Mouse (Mus musculus): Measurements from ENCODE around the gene Pik3r6. TPM values are rescaled to one million over a fixed set of nuclear protein-coding genes. Genes with fewer than 3 reads are reported as not detected.
A peak's percentile ranks its signal among the peaks of the same experiment; 100 is the strongest.

The Pik3r6 gene
- polyA plus RNA-seq (2015; fragmentation: Nextera tagmentation; extraction: Ambion mirVana) = 1.0 and 1.4 TPM in 2 replicates

DNA sequence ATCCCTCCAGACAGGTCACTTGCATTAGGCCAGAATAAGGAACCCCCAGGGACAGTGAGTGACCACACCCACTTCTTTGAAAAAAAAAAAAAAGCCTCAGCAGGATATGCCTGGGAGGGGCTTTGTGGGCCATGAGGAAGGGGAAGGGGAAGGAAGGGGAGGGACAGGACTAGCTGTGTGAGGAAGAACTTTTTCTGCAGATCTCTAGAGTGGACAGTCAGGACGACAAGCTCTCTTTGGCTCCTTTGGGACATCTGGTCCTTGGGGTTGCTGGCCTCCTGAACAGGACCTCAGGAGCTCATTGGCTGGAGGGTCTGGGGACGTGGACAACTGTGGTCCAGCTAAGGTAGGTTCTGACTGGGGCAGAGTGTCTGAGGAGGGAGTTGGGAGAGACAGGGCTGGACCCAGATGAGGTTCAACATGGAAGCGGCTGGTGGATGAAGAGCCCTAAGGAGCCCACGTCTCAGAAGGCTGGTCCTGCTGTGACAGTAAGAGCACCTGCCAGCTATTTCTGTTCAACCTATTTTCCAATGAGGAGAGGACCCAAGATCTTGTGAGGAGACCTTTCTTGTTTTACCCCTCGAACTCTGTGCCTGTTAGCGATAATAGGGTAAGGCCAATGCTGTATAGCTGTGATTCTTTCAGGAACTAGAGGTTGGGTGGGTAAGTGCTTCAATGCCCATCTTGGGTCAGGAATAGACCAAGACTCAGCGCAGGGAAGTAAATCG, at the start of gene Pik3r6:
Gene Pik3r6, plus strand, starts transcription at position 118 of the 728 bp plus-strand sequence.
- H3K9ac ChIP-seq (ENCODE audit: low read depth, low read length) = no peak within 1 kb of the TSS
- ATAC-seq = no peak
- 83% methylated on average over 8 of the region's 8 CpGs for WGBS
- TF ChIP-seq CTCF (IDR thresholded peaks at IDR 0.05; ENCODE audit: low read depth) = no peak
- H3K36me3 ChIP-seq (ENCODE audit: control insufficient read depth, insufficient read depth) = no peaks in the 10 kb centered on the region
- H3K9me3 ChIP-seq (ENCODE audit: control insufficient read depth) = no peaks in the 10 kb centered on the region
- no peaks in the 10 kb centered on the region for H3K27me3 ChIP-seq (replicated peaks; ENCODE audit: control insufficient read depth, insufficient read depth, low read length)
- no peaks in the 10 kb centered on the region for H3K4me1 ChIP-seq (replicated peaks; ENCODE audit: control insufficient read depth, insufficient read depth, low read length)
- 0 out of 2 replicates have a peak within 1 kb of the TSS, but pooled peaks have one; percentile 5 for H3K4me3 ChIP-seq (ENCODE audit: low read depth, low read length)
- H3K4me2 ChIP-seq (replicated peaks; ENCODE audit: low read depth) = peak within 1 kb of the TSS; percentile 46
- no peak within 1 kb of the TSS for H3K27ac ChIP-seq (ENCODE audit: low read depth, low read length)

DNA sequence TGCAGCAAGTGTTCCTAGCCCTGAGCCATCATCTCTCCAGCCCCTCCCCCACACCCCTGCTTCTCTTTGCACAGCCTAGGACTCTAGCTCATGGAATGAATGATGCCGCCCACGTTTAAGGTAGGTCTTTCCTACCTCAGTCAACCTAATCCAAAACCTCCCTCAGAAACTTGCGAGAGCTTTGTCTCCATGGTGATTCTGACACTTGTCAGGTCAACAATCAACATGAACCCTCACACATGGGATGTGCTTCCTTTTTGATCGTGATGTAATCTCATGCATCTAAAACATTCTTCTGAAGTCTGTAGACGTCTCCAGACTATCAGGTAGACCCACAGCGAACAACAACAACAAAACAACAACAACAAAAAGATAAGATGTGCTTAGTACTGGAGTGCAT, 49.5 kb upstream of the Pik3r6 start:
- no peak overlapping the region for H3K27ac ChIP-seq (ENCODE audit: low read depth, low read length)
- H3K4me2 ChIP-seq (replicated peaks; ENCODE audit: low read depth) = no peak overlapping the region
- no peak for ATAC-seq
- H3K4me3 ChIP-seq (ENCODE audit: low read depth, low read length) = no peak overlapping the region
- H3K36me3 ChIP-seq (ENCODE audit: control insufficient read depth, insufficient read depth) = no peaks in the 10 kb centered on the region
- TF ChIP-seq CTCF (IDR thresholded peaks at IDR 0.05; ENCODE audit: low read depth) = no peak
- no peaks in the 10 kb centered on the region for H3K27me3 ChIP-seq (replicated peaks; ENCODE audit: control insufficient read depth, insufficient read depth, low read length)
- 58% methylated on average over 6 of the region's 6 CpGs for WGBS
- no peak overlapping the region for H3K9ac ChIP-seq (ENCODE audit: low read depth, low read length)
- H3K4me1 ChIP-seq (replicated peaks; ENCODE audit: control insufficient read depth, insufficient read depth, low read length) = no peaks in the 10 kb centered on the region
- H3K9me3 ChIP-seq (ENCODE audit: control insufficient read depth) = no peaks in the 10 kb centered on the region

DNA sequence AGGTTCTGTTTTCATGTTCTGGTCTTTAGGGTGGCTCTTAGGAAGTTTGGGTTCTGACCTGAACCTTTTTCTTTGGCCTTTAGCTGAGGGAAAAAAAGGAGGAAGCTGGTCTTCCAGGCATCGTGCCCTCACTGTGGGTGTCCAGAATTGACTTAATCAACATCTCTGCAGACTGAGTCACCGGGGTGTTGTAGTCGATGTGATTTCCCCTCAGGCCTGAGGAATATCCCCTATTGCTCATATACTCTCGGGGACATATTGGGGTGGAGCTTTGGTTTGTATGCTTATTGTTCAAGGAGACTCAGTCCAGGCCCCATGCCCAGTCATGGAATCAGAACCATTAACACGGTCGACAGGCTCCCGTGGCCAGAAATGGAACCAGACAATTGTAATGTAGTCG, 44.7 kb upstream of the Pik3r6 start:
- Histone ChIP-seq H3K27ac (ENCODE audit: low read depth, low read length) (no peak overlapping the region), H3K9me3 (ENCODE audit: control insufficient read depth) (no peaks in the 10 kb centered on the region), H3K9ac (ENCODE audit: low read depth, low read length) (no peak overlapping the region), H3K4me2 (replicated peaks; ENCODE audit: low read depth) (no peak overlapping the region), H3K4me3 (ENCODE audit: low read depth, low read length) (no peak overlapping the region), H3K36me3 (ENCODE audit: control insufficient read depth, insufficient read depth) (no peaks in the 10 kb centered on the region), H3K27me3 (replicated peaks; ENCODE audit: control insufficient read depth, insufficient read depth, low read length) (no peaks in the 10 kb centered on the region), H3K4me1 (replicated peaks; ENCODE audit: control insufficient read depth, insufficient read depth, low read length) (no peaks in the 10 kb centered on the region)
- ATAC-seq = no peak
- WGBS = 77% methylated on average over 8 of the region's 8 CpGs
- no peak for TF ChIP-seq CTCF (IDR thresholded peaks at IDR 0.05; ENCODE audit: low read depth)

DNA sequence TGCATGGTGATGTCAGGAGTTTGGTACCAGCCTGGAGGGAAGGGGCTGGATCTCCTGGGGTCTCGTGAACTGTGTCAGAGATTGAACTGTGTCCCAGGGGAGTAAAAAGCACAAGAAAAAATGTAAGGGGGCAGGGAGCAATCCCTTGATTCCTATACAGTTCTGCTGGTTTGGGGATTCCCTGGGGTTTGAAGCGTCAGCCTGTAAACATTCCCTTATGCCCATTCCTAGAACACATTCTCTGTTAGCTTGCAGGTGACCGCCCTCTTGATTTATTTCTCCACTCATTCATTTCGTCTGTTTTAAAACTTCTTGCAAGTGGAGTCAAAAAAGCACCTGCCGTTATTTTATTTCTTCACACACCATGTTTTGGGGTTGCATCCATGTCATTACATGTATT, 43.8 kb upstream of the Pik3r6 start:
- TF ChIP-seq CTCF (IDR thresholded peaks at IDR 0.05; ENCODE audit: low read depth) = no peak
- Histone ChIP-seq H3K4me2 (replicated peaks; ENCODE audit: low read depth) (no peak overlapping the region), H3K27me3 (replicated peaks; ENCODE audit: control insufficient read depth, insufficient read depth, low read length) (no peaks in the 10 kb centered on the region), H3K9ac (ENCODE audit: low read depth, low read length) (no peak overlapping the region), H3K27ac (ENCODE audit: low read depth, low read length) (no peak overlapping the region), H3K36me3 (ENCODE audit: control insufficient read depth, insufficient read depth) (no peaks in the 10 kb centered on the region), H3K4me1 (replicated peaks; ENCODE audit: control insufficient read depth, insufficient read depth, low read length) (no peaks in the 10 kb centered on the region), H3K4me3 (ENCODE audit: low read depth, low read length) (no peak overlapping the region), H3K9me3 (ENCODE audit: control insufficient read depth) (no peaks in the 10 kb centered on the region)
- 84% methylated on average over 5 of the region's 5 CpGs for WGBS
- no peak for ATAC-seq

DNA sequence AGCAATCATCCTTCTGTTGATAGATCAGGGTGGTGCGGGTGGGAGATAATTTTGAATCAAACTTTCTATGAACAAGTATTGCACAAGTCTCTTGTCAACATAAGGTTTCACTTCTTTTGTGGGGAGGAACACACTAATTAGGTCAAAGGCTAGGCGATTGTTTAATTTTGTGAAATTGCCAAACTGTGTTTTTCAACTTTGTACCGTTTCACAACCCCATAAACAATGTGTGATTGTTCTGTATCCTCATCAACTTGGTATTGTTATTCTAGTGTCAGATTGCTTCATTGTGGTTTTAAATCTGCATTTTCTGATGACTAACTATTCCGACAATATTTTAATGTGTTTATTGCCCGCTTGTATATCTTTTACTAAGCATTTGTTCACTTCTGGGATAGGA, 43.3 kb upstream of the Pik3r6 start:
- no peaks in the 10 kb centered on the region for H3K36me3 ChIP-seq (ENCODE audit: control insufficient read depth, insufficient read depth)
- H3K4me1 ChIP-seq (replicated peaks; ENCODE audit: control insufficient read depth, insufficient read depth, low read length) = no peaks in the 10 kb centered on the region
- no peak overlapping the region for H3K4me3 ChIP-seq (ENCODE audit: low read depth, low read length)
- no peak for TF ChIP-seq CTCF (IDR thresholded peaks at IDR 0.05; ENCODE audit: low read depth)
- no peak overlapping the region for H3K27ac ChIP-seq (ENCODE audit: low read depth, low read length)
- no peak overlapping the region for H3K9ac ChIP-seq (ENCODE audit: low read depth, low read length)
- no peaks in the 10 kb centered on the region for H3K9me3 ChIP-seq (ENCODE audit: control insufficient read depth)
- WGBS = 73% methylated on average over 5 of the region's 5 CpGs
- H3K27me3 ChIP-seq (replicated peaks; ENCODE audit: control insufficient read depth, insufficient read depth, low read length) = no peaks in the 10 kb centered on the region
- no peak overlapping the region for H3K4me2 ChIP-seq (replicated peaks; ENCODE audit: low read depth)
- no peak for ATAC-seq

DNA sequence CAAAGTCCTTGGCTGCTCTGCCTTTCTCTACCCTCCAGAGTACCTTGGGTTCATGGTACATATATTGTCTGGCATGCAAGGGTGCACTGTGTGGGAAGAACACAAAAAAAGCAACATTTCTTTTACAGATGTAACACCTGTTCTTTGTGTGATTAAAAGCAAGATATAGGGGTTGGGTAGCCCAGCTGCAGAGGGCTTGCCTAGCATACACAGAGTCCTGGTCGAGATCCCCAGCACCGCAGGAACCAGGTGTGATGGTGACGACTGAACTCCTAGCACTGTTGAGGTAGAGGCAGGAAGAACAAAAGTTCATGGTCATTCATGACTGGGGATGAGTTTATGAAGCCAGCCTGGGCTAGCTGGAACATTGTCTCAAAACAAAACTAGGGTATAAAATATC, 40.1 kb upstream of the Pik3r6 start:
- WGBS = 72% methylated on average over 3 of the region's 3 CpGs
- Histone ChIP-seq H3K27me3 (replicated peaks; ENCODE audit: control insufficient read depth, insufficient read depth, low read length) (no peaks in the 10 kb centered on the region), H3K4me1 (replicated peaks; ENCODE audit: control insufficient read depth, insufficient read depth, low read length) (no peaks in the 10 kb centered on the region), H3K36me3 (ENCODE audit: control insufficient read depth, insufficient read depth) (no peaks in the 10 kb centered on the region), H3K4me3 (ENCODE audit: low read depth, low read length) (no peak overlapping the region), H3K9ac (ENCODE audit: low read depth, low read length) (no peak overlapping the region), H3K27ac (ENCODE audit: low read depth, low read length) (no peak overlapping the region), H3K4me2 (replicated peaks; ENCODE audit: low read depth) (no peak overlapping the region), H3K9me3 (ENCODE audit: control insufficient read depth) (no peaks in the 10 kb centered on the region)
- no peak for TF ChIP-seq CTCF (IDR thresholded peaks at IDR 0.05; ENCODE audit: low read depth)
- no peak for ATAC-seq
